Mouse (Mus musculus) kidney, embryonic 16.5 days (tissue): Measurements from ENCODE around the gene Gp9. TPM values are rescaled to one million over a fixed set of nuclear protein-coding genes. Genes with fewer than 3 reads are reported as not detected.

ENCODE experiments used
- ATAC-seq: fragments of 200-750 bp; cut with Nextera tagmentation; 2 replicates; pipeline ENCODE4 v1.8.0; 2017; ENCODE audit warnings: moderate TSS enrichment; ENCODE audit not compliant: low FRiP score, low TSS enrichment
- H3K27ac ChIP-seq: fragments of 300-500 bp; sonication (generic); 2 replicates; pipeline ENCODE4 v1.5.1; 2014; ENCODE audit warnings: low read length
- H3K27me3 ChIP-seq: fragments of 300-500 bp; sonication (generic); 2 replicates; pipeline ENCODE4 v1.6.1; 2014; ENCODE audit warnings: low read length, control low read depth, mixed read lengths; ENCODE audit not compliant: insufficient read depth
- H3K36me3 ChIP-seq: fragments of 300-500 bp; sonication (generic); 2 replicates; pipeline ENCODE4 v1.6.1; 2014; ENCODE audit warnings: low read length, control low read depth, mixed read lengths; ENCODE audit not compliant: insufficient read depth
- H3K4me1 ChIP-seq: fragments of 300-500 bp; sonication (generic); 2 replicates; pipeline ENCODE4 v1.6.1; 2014; ENCODE audit warnings: low read length, control low read depth, mixed read lengths; ENCODE audit not compliant: insufficient read depth
- H3K4me2 ChIP-seq: fragments of 300-500 bp; sonication (generic); replicated peaks from 2 replicates; pipeline ENCODE4 v1.6.1; 2014; ENCODE audit warnings: low read depth, low read length
- H3K4me3 ChIP-seq: fragments of 300-500 bp; sonication (generic); 2 replicates; pipeline ENCODE4 v1.5.1; 2014; ENCODE audit warnings: mild to moderate bottlenecking, low read length
- H3K9ac ChIP-seq: fragments of 300-500 bp; sonication (generic); replicated peaks from 2 replicates; pipeline ENCODE4 v1.6.1; 2014; ENCODE audit warnings: low read length
- H3K9me3 ChIP-seq: fragments of 300-500 bp; sonication (generic); 2 replicates; pipeline ENCODE4 v1.6.1; 2016; ENCODE audit warnings: low read length, control low read depth
- WGBS: fragments of 180-500 bp; shearing (Covaris S2); extraction: QIAGEN DNeasy Blood & Tissue Kit; methylation state at CpG from one replicate; pipeline ENCODE4 v1.1.7; 2014; 5-methylcytosine and 5-hydroxymethylcytosine counted together
- polyA plus RNA-seq: library from polyadenylated mRNA; unstranded; fragments of >200 nt; fragmentation: Nextera tagmentation; extraction: Ambion mirVana; gene quantifications from 2 replicates; pipeline ENCODE4 v1.2.1, GENCODE M21; 2015

Gene Gp9
- 1.0 and 1.6 TPM in 2 replicates for polyA plus RNA-seq

- 73% methylated on average over 2 of the region's 2 CpGs for WGBS
Observed at GRCm38 (mm10) chr6:87777842-87778241, at the start of gene Gp9. Gene Gp9, plus strand, starts transcription at chr6:87778072.

GRCm38 (mm10) chr6:87728102-87728501, 49.8 kb upstream of the Gp9 start:
- 55% methylated on average over 3 of the region's 3 CpGs for WGBS
- no peak for ATAC-seq
- H3K27me3 ChIP-seq = peaks cover 41% of the 10 kb centered on the region

More at GRCm38 (mm10) chr6:87777842-87778241, at the start of gene Gp9:
- no peaks in the 10 kb centered on the region for H3K9me3 ChIP-seq
- no peak for ATAC-seq
- no peak within 1 kb of the TSS for H3K4me2 ChIP-seq
- H3K4me3 ChIP-seq = no peak within 1 kb of the TSS
- no peaks in the 10 kb centered on the region for H3K4me1 ChIP-seq
- no peak within 1 kb of the TSS for H3K27ac ChIP-seq
- H3K9ac ChIP-seq = no peak within 1 kb of the TSS
- H3K27me3 ChIP-seq = no peaks in the 10 kb centered on the region
- H3K36me3 ChIP-seq = no peaks in the 10 kb centered on the region

GRCm38 (mm10) chr6:87730141-87730540, 47.7 kb upstream of the Gp9 start:
- Histone ChIP-seq H3K9ac (peak overlapping the region; percentile 72), H3K36me3 (no peaks in the 10 kb centered on the region), H3K9me3 (no peaks in the 10 kb centered on the region), H3K4me1 (peaks cover 30% of the 10 kb centered on the region), H3K27me3 (peaks cover 51% of the 10 kb centered on the region), H3K27ac (no peak overlapping the region), H3K4me2 (peak overlapping the region; percentile 96), H3K4me3 (peak overlapping the region; percentile 68)
- ATAC-seq = no peak
- 19% methylated on average over 13 of the region's 13 CpGs for WGBS

More at GRCm38 (mm10) chr6:87728102-87728501, 49.8 kb upstream of the Gp9 start:
- Histone ChIP-seq H3K4me3 (no peak overlapping the region), H3K9me3 (no peaks in the 10 kb centered on the region), H3K4me1 (peaks cover 17% of the 10 kb centered on the region), H3K27ac (no peak overlapping the region), H3K4me2 (no peak overlapping the region), H3K36me3 (no peaks in the 10 kb centered on the region), H3K9ac (no peak overlapping the region)

- Histone ChIP-seq H3K9ac (peak within 1 kb of the TSS; percentile 72), H3K9me3 (no peaks in the 10 kb centered on the region), H3K27me3 (peaks cover 52% of the 10 kb centered on the region), H3K4me3 (peak within 1 kb of the TSS; percentile 68), H3K27ac (no peak within 1 kb of the TSS), H3K4me2 (peak within 1 kb of the TSS; percentile 96), H3K4me1 (peaks cover 30% of the 10 kb centered on the region), H3K36me3 (no peaks in the 10 kb centered on the region)
- WGBS = under 1% methylated on average over 90 of the region's 90 CpGs
- ATAC-seq = peak; percentile 76
Observed at GRCm38 (mm10) chr6:87730591-87731462, 47.0 kb upstream of the Gp9 start, which contains the start of gene Efcc1. Gene Efcc1, plus strand, starts transcription at chr6:87730869.

- Histone ChIP-seq H3K4me2 (peak overlapping the region; percentile 96), H3K9ac (peak overlapping the region; percentile 72), H3K36me3 (no peaks in the 10 kb centered on the region), H3K27me3 (peaks cover 56% of the 10 kb centered on the region), H3K4me3 (peak overlapping the region; percentile 68), H3K4me1 (peaks cover 30% of the 10 kb centered on the region), H3K27ac (no peak overlapping the region), H3K9me3 (no peaks in the 10 kb centered on the region)
- no peak for ATAC-seq
- 3% methylated on average over 19 of the region's 19 CpGs for WGBS
Observed at GRCm38 (mm10) chr6:87731463-87732095, 46.3 kb upstream of the Gp9 start.

GRCm38 (mm10) chr6:87732151-87733011, 45.5 kb upstream of the Gp9 start:
- Histone ChIP-seq H3K36me3 (no peaks in the 10 kb centered on the region), H3K27me3 (peaks cover 56% of the 10 kb centered on the region), H3K9ac (no peak overlapping the region; the same call in 1 of the 2 replicates), H3K4me2 (peak overlapping the region; percentile 74), H3K27ac (no peak overlapping the region), H3K9me3 (no peaks in the 10 kb centered on the region), H3K4me3 (peak overlapping the region; percentile 68), H3K4me1 (peaks cover 30% of the 10 kb centered on the region)
- 3% methylated on average over 41 of the region's 53 CpGs for WGBS
- ATAC-seq = no peak

- 32% methylated on average over 14 of the region's 14 CpGs for WGBS
- H3K27ac ChIP-seq = peak overlapping the region; percentile 3; the same call in 1 of the 2 replicates
- peak overlapping the region; percentile 74 for H3K4me2 ChIP-seq
- no peaks in the 10 kb centered on the region for H3K9me3 ChIP-seq
- H3K27me3 ChIP-seq = peaks cover 56% of the 10 kb centered on the region
- peak overlapping the region; percentile 68 for H3K4me3 ChIP-seq
- no peak overlapping the region for H3K9ac ChIP-seq
- no peaks in the 10 kb centered on the region for H3K36me3 ChIP-seq
- H3K4me1 ChIP-seq = peaks cover 31% of the 10 kb centered on the region
- no peak; the same call in 1 of the 2 replicates for ATAC-seq
Observed at GRCm38 (mm10) chr6:87733131-87733930, 44.5 kb upstream of the Gp9 start.

GRCm38 (mm10) chr6:87734136-87734535, 43.7 kb upstream of the Gp9 start:
- Histone ChIP-seq H3K27me3 (peaks cover 54% of the 10 kb centered on the region), H3K4me1 (peaks cover 32% of the 10 kb centered on the region)

More at GRCm38 (mm10) chr6:87734136-87734535, 43.7 kb upstream of the Gp9 start:
- Histone ChIP-seq H3K9ac (no peak overlapping the region), H3K4me2 (no peak overlapping the region), H3K9me3 (no peaks in the 10 kb centered on the region), H3K36me3 (no peaks in the 10 kb centered on the region), H3K27ac (no peak overlapping the region), H3K4me3 (no peak overlapping the region)
- 40% methylated on average over 5 of the region's 5 CpGs for WGBS
- peak; percentile 71; the same call in 1 of the 2 replicates for ATAC-seq
